Mouse (Mus musculus): Measurements from ENCODE around the gene Txndc8.

DNA sequence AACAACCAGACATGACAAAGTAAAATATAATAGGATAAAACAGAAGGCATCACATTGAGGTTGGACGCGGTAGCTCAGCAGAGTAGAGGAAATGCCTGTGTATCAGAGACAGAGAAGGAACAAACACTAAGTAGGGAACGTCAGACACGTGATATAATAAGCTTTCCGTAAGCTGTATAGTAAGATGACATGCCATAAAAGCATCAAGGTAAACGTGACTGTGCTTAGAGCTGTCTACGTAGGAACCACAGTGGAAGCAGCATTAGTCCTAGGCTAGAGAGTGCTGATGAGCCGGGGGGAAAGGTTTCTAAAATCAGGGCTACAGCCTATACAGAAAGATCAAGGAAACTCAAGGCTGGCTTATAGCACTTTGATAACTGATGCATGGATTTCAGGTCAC is 41.4 kb upstream of the Txndc8 start:
- TF ChIP-seq CTCF (IDR thresholded peaks at IDR 0.05; ENCODE audit: control insufficient read depth, insufficient read depth, insufficient read length) = no peak
- no peak for TF ChIP-seq MAX (IDR thresholded peaks at IDR 0.05)
- TF ChIP-seq CEBPB (IDR thresholded peaks at IDR 0.05; ENCODE audit: low read depth) = no peak
- no peak for TF ChIP-seq USF1 (IDR thresholded peaks at IDR 0.05; ENCODE audit: low read depth)
- no peak for TF ChIP-seq MYOD1 (IDR thresholded peaks at IDR 0.05; ENCODE audit: control insufficient read depth, insufficient read length, low read depth)
